Mouse (Mus musculus): ENCODE measurements at regions not wholly inside any gene's neighbourhood (a gene's known extent, or its start where the extent isn't known, plus 50 kb on each side); places are given as distances from the start of the nearest gene placed in this dataset.

DNA sequence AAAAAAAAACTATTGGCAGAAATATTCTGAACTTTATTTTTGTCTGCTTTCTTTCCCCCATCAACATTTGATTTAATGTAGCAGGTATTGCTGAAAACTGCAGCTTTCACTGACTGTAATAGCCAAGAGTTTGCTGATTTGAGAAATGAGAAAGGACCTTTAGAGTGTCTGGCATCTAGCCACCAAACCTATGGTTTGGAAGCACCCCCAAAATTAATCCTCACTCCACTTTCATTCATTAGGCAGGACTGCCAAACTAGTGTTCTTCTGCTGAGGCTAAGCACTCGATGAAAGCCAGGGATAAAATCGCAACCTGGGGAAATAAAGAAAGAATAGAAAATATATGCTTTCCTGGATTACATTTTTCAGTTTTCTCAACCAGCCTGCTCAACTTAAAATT lies 320.4 kb downstream of the Atp6ap1l start:
- no peak for DNase-seq (ENCODE audit: low spot score)

- DNase-seq (ENCODE audit: low spot score), result no peak
Measured at GRCm38 (mm10) chr13:90575371-90575770, 329.8 kb downstream of the Atp6ap1l start.

DNA sequence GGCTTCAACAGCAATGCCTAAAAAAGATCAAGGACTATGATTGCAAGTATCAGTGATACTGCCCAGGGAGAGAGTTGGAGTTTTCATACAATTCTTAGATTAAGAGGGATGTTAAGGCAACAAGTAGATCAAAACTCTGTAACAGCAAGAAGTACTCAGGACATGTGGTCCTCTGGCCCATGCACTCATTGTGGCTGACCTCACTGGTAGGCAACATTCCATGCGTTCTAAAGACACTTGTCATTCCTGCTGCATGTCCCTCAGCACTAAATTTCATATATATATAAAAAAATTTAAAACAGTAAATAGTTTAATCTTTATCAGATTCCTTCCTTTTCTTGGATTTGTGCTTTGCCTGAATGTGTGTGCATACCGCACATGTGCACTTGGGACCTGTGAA lies 332.6 kb downstream of the Atp6ap1l start:
- DNase-seq (ENCODE audit: low spot score), result no peak

DNA sequence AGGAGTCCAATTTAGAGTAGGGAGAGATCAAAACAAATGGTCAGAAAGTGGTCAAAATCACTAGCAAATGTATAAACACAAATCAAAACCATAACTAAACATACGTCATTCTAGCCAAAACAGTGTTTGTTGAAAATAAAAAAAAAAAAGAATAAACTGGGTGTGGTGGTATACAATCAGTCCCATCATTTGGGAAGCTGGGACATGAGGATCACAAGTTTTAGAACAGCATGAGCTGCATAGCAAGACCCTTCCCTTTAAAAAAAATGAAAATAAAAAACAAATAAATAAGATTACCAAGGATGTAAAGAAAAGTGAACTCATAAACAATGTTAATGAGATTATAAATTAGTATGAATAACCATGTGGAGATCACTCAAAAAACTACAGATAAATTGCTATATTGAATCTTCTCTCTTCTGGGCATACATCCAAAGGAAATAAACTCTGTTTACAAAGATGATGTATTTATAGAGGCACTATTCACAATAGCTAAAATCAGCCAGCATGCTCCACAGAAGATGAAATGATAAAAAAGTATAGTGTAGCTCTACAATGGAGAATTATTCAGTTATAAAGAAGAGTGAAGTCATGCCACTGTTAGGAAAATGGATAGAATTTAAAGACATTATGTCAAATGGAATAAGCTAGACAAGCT lies 341.8 kb downstream of the Atp6ap1l start:
- no peak for DNase-seq (ENCODE audit: low spot score)

DNA sequence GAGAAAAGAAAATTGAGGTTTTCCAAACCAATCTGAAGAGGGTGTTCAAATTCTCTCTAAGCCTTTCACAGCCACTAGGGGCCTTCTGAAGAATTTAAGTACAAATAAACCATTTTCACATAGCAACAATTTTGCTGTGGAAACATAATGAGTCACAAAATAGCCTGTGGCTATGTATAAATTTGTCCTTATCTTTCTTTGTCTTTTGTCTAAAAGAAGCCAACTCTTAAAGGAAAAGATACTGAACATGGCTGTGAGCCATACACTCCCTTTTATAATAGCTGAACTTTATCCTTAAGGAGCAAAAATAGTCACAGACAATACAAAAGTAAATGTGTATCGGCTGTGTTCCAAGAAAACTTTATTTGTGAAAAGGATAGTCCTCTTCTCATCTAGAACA lies 345.1 kb downstream of the Atp6ap1l start:
- DNase-seq (ENCODE audit: low spot score), result no peak

DNA sequence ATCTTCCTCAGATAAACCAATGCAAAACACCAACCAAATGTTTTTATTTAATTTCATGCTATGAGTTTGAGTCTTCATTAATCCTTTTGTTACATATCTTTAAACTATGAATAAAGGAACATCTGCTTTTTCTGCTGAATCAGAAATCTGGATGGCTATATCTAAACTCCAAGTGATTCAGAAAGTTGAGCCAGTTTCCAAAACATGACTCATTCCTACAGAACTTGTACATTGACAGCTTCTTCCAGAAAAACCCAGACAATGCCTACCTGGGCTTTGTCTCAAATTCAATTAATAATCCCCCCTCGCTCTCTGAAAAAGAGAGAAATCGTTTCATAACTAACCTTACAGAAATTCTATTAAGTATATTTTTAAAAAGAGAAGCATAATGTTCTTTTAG lies 345.7 kb downstream of the Atp6ap1l start:
- DNase-seq (ENCODE audit: low spot score), result no peak

- no peak for DNase-seq (ENCODE audit: low spot score)
Measured at GRCm38 (mm10) chr13:90551166-90551565, 354.0 kb downstream of the Atp6ap1l start.

DNA sequence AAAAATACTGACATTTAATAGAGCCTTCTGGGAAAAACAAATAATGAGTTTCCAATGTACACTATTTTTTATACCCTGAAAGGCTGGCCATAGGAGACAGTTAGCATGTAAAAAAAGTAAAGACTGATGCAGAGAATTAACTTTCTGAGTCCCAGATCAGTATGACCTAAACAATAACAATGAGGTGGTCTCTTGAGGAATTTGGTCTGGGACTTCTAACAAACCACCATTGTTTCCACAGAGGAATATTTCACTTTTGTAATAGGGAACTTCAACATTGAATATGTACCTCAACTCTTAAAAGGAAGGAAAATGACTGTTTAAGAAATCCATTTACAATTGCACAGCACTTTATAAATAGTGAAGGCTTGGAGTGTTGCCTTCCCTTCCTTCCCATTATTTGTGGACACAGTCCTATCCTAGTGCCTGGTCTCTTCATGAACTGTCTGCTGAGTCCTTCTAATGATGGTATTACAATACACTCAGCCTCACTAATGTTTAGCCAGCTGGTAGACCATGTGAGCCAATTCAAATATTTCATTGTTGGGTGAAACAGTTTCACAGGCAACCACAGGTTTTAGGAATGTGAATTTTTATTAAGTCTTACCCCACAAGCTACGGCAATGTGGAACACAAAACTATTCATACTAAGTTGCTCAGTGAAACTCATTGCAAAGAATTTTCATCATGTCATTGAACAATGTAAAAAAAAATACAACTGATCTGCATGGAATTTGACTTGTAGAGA lies 358.7 kb downstream of the Atp6ap1l start:
- no peak for DNase-seq (ENCODE audit: low spot score)

- no peak for DNase-seq (ENCODE audit: low spot score)
Measured at GRCm38 (mm10) chr13:90545816-90546215, 359.3 kb downstream of the Atp6ap1l start.

DNA sequence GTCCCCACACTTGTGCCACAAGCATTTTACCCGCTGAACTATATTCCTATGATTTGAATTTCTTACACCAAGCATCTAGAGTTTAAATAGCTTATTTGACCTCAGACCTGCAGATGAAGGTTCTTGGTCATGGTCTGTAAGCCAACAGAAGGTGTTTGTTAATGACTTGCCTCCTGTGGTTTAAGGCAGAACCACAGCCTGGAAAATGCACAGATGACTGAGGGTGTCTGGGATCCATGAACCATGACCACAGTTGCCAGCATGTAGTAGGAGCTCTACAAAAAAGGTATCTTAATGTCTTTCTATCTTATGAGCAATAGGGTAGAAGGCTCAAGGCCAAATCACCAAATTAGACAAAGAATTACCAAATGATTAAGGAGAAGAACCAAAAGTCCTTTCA lies 367.6 kb downstream of the Atp6ap1l start:
- no peak for DNase-seq (ENCODE audit: low spot score)

GRCm38 (mm10) chr13:90526998-90527397 lies 378.2 kb downstream of the Atp6ap1l start:
- no peak for DNase-seq (ENCODE audit: low spot score)

GRCm38 (mm10) chr13:90525801-90526200 lies 379.4 kb downstream of the Atp6ap1l start:
- no peak for DNase-seq (ENCODE audit: low spot score)

GRCm38 (mm10) chr13:90521758-90522245 lies 383.4 kb downstream of the Atp6ap1l start:
- no peak for DNase-seq (ENCODE audit: low spot score)

- no peak for DNase-seq (ENCODE audit: low spot score)
Measured at GRCm38 (mm10) chr13:90520992-90521757, 384.0 kb downstream of the Atp6ap1l start.

GRCm38 (mm10) chr13:90515773-90516503 lies 389.2 kb downstream of the Atp6ap1l start:
- peak; percentile 82 for DNase-seq (ENCODE audit: low spot score)

GRCm38 (mm10) chr13:90513867-90514266 lies 391.3 kb downstream of the Atp6ap1l start:
- DNase-seq (ENCODE audit: low spot score), result no peak

DNA sequence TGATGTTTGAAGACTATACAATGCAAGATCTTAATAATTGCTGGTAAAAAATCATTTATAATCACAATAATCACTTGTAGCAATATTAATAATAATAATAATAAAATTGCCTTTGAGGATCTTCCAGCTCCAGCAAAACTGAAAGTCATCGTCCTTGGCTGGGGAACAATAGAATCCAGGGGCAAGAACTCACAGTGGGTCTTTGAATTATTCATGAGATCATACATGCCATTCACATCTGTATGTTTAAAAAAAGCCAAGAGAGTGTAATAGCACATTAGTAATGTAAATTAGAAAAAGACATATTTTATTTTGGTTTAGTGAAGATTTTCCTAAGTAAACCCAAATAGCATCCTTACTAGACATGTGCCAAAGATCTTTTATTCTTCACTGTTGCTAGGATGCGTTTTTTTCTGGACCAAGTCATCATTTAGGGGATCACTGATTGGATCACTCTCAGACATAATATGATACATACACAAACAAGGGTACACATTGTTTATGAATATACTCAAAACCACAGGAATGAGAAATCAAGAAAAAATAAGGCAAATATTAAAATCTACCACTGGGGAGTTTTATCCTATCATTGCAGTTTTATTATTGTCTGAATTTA lies 392.3 kb downstream of the Atp6ap1l start:
- no peak for DNase-seq (ENCODE audit: low spot score)

GRCm38 (mm10) chr13:90510479-90510878 lies 394.7 kb downstream of the Atp6ap1l start:
- no peak for DNase-seq (ENCODE audit: low spot score)

DNA sequence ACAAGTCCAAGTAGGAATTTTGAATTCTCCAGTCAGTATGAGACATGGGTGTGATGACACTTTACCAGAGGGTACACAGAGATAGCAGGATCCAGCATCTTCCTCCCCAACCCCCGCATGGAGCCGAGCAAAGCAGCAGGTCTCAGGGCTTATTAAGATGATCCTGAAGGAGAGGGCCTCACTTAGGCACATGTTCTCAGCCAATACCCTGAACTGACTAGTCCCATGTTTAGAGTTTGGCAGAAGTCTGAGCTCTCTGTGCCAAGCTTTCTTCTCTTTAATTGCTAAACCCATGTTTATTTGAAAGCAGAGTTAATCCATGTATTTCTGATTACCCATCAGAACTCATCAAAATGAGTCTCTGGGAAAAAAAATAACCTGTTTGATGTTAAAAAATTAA lies 402.0 kb downstream of the Atp6ap1l start:
- no peak for DNase-seq (ENCODE audit: low spot score)

GRCm38 (mm10) chr13:90502141-90502540 lies 403.0 kb downstream of the Atp6ap1l start:
- no peak for DNase-seq (ENCODE audit: low spot score)

GRCm38 (mm10) chr13:90498978-90499377 lies 406.2 kb downstream of the Atp6ap1l start:
- no peak for DNase-seq (ENCODE audit: low spot score)

GRCm38 (mm10) chr13:90497573-90497972 lies 407.6 kb downstream of the Atp6ap1l start:
- DNase-seq (ENCODE audit: low spot score), result no peak

Data from testis, postnatal 10 days (tissue).